Mouse (Mus musculus): Measurements from ENCODE around the gene Ppp1r12a.

DNA sequence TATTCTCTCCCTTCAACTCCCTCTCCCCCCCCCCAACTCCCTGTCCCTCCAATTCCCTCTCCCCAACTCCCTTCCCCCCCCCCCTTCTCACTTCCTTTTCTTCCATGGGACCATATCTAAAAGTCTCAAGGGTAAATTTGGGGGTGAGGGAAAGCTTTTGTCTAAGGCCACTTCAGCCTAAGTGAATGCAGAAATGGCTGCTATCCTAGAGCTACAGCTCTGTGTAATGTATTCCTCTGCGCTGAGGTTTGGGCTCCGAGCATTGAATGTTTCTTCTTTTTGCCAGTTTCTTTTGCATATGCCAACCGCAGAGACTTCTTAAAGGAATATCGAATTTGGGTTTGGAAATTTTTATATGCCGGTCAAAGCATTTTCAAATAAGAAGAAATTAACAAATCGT, 28.7 kb upstream of the Ppp1r12a start:
- TF ChIP-seq CTCF (IDR thresholded peaks at IDR 0.05; ENCODE audit: low read depth, low read length) (no peak), GATA1 (IDR thresholded peaks at IDR 0.05; ENCODE audit: borderline replicate concordance, low read length) (no peak), TAL1 (conservative IDR thresholded peaks at IDR 0.05; ENCODE audit: low read depth, low read length) (no peak), GATA2 (IDR thresholded peaks at IDR 0.05; ENCODE audit: borderline replicate concordance, low read depth, low read length) (no peak)

Measured in G1E (cell line).